Mouse (Mus musculus) stomach, postnatal 0 days (tissue): ENCODE measurements around the gene Mboat7. TPM values are rescaled to one million over a fixed set of nuclear protein-coding genes. Genes with fewer than 3 reads are reported as not detected.
"Not testable (repeated sequence)": the region's sequence is repeated elsewhere in the genome, so short reads cannot be mapped to it uniquely, and the experiment has no call there.

ENCODE experiments used
- ATAC-seq: fragments of 200-750 bp; cut with Nextera tagmentation; 2 replicates; pipeline ENCODE4 v1.8.0; 2017; ENCODE audit not compliant: low FRiP score, low TSS enrichment
- DNase-seq: peaks from one replicate; pipeline ENCODE4 v3.0.0-alpha.2; 2016; ENCODE audit warnings: low spot score
- H3K27ac ChIP-seq: fragments of 300-500 bp; sonication (generic); replicated peaks from 2 replicates; pipeline ENCODE4 v1.5.1; 2014; ENCODE audit warnings: mild to moderate bottlenecking, control low read depth
- H3K27me3 ChIP-seq: fragments of 300-500 bp; sonication (generic); 2 replicates; pipeline ENCODE4 v1.6.1; 2014; ENCODE audit warnings: low read length; ENCODE audit not compliant: control insufficient read depth, insufficient read depth
- H3K36me3 ChIP-seq: fragments of 300-500 bp; sonication (generic); 2 replicates; pipeline ENCODE4 v1.6.1; 2014; ENCODE audit warnings: low read length, mixed read lengths; ENCODE audit not compliant: control insufficient read depth, insufficient read depth
- H3K4me1 ChIP-seq: fragments of 300-500 bp; sonication (generic); replicated peaks from 2 replicates; pipeline ENCODE4 v1.6.1; 2014; ENCODE audit warnings: antibody characterized with exemption; ENCODE audit not compliant: control insufficient read depth, insufficient read depth
- H3K4me2 ChIP-seq: fragments of 300-500 bp; sonication (generic); replicated peaks from 2 replicates; pipeline ENCODE4 v1.6.1; 2014; ENCODE audit warnings: low read depth, mild to moderate bottlenecking, control low read depth, moderate library complexity
- H3K4me3 ChIP-seq: fragments of 300-500 bp; sonication (generic); 2 replicates; pipeline ENCODE4 v1.5.1; 2014; ENCODE audit warnings: low read depth, low read length, control low read depth
- H3K9ac ChIP-seq: fragments of 300-500 bp; sonication (generic); 2 replicates; pipeline ENCODE4 v1.6.1; 2014; ENCODE audit warnings: mild to moderate bottlenecking, low read length, control low read depth, mixed read lengths
- H3K9me3 ChIP-seq: fragments of 300-500 bp; sonication (generic); 2 replicates; pipeline ENCODE4 v1.6.1; 2016; ENCODE audit warnings: low read length; ENCODE audit not compliant: control insufficient read depth
- CTCF ChIP-seq: IDR thresholded peaks from 2 replicates; pipeline ENCODE4 v1.5.1; 2016; ENCODE audit warnings: antibody characterized with exemption, low read depth, mild to moderate bottlenecking, moderate library complexity
- EP300 ChIP-seq: optimal IDR thresholded peaks from 2 replicates; pipeline ENCODE3; 2016; ENCODE audit warnings: antibody characterized with exemption
- WGBS: fragments of 180-500 bp; shearing (Covaris S2); extraction: QIAGEN DNeasy Blood & Tissue Kit; methylation state at CpG from one replicate; pipeline ENCODE4 v1.1.7; 2014; 5-methylcytosine and 5-hydroxymethylcytosine counted together
- polyA plus RNA-seq: library from polyadenylated mRNA; unstranded; fragments of >200 nt; fragmentation: Nextera tagmentation; extraction: Ambion mirVana; gene quantifications from 2 replicates; pipeline ENCODE4 v1.2.1, GENCODE M21; 2015

Gene Mboat7
- polyA plus RNA-seq, 1 experiment from 2014 or later = 27.1 TPM

- peak overlapping the region; percentile 73 for H3K4me2 ChIP-seq
- peak overlapping the region; percentile 19; the same call in 1 of the 2 replicates for H3K27ac ChIP-seq
- DNase-seq = no peak
- H3K9ac ChIP-seq = peak overlapping the region; percentile 82
- peaks cover 8% of the 10 kb centered on the region for H3K36me3 ChIP-seq
- H3K4me1 ChIP-seq = peaks cover 4% of the 10 kb centered on the region; the same call in 1 of the 2 replicates
- no peaks in the 10 kb centered on the region for H3K9me3 ChIP-seq
- H3K27me3 ChIP-seq = no peaks in the 10 kb centered on the region
- TF ChIP-seq CTCF = no peak
- TF ChIP-seq EP300 = no peak
- H3K4me3 ChIP-seq = peak overlapping the region; percentile 63
- ATAC-seq = no peak
- WGBS = 21% methylated on average over 6 of the region's 6 CpGs
Observed at GRCm38 (mm10) chr7:3705911-3706310, 12.6 kb upstream of the Mboat7 start.

GRCm38 (mm10) chr7:3705461-3705860 lies 12.1 kb upstream of the Mboat7 start:
- H3K27ac ChIP-seq, H3K27me3 ChIP-seq, H3K36me3 ChIP-seq, ATAC-seq, H3K4me1 ChIP-seq, H3K9me3 ChIP-seq, DNase-seq: not testable (repeated sequence)
- peak overlapping the region; percentile 63 for H3K4me3 ChIP-seq
- peak overlapping the region; percentile 82 for H3K9ac ChIP-seq
- peak overlapping the region; percentile 73 for H3K4me2 ChIP-seq
- WGBS = 3% methylated on average over 6 of the region's 7 CpGs

GRCm38 (mm10) chr7:3704475-3704874 lies 11.2 kb upstream of the Mboat7 start:
- ATAC-seq = peak; percentile 48
- TF ChIP-seq EP300 (no peak), CTCF (no peak)
- peaks cover 4% of the 10 kb centered on the region; the same call in 1 of the 2 replicates for H3K4me1 ChIP-seq
- peak overlapping the region; percentile 73 for H3K4me2 ChIP-seq
- H3K4me3 ChIP-seq = peak overlapping the region; percentile 63
- H3K36me3 ChIP-seq = peaks cover 10% of the 10 kb centered on the region
- under 1% methylated on average over 20 of the region's 20 CpGs for WGBS
- no peaks in the 10 kb centered on the region for H3K27me3 ChIP-seq
- no peaks in the 10 kb centered on the region for H3K9me3 ChIP-seq
- H3K9ac ChIP-seq = peak overlapping the region; percentile 82
- DNase-seq = peak; percentile 54
- H3K27ac ChIP-seq = peak overlapping the region; percentile 95

- ATAC-seq (peak; percentile 95), DNase-seq (peak; percentile 97)
- no peaks in the 10 kb centered on the region for H3K9me3 ChIP-seq
- peak within 1 kb of the TSS; percentile 95 for H3K27ac ChIP-seq
- no peaks in the 10 kb centered on the region for H3K27me3 ChIP-seq
- H3K4me2 ChIP-seq = peak within 1 kb of the TSS; percentile 73
- WGBS = 2% methylated on average over 42 of the region's 42 CpGs
- H3K4me3 ChIP-seq = peak within 1 kb of the TSS; percentile 63
- peaks cover 4% of the 10 kb centered on the region; the same call in 1 of the 2 replicates for H3K4me1 ChIP-seq
- no peak for TF ChIP-seq EP300
- TF ChIP-seq CTCF = peak; percentile 20; the same call in 1 of the 2 replicates
- H3K36me3 ChIP-seq = peaks cover 10% of the 10 kb centered on the region
- H3K9ac ChIP-seq = peak within 1 kb of the TSS; percentile 82
Observed at GRCm38 (mm10) chr7:3703879-3704441, 10.6 kb upstream of the Mboat7 start, which contains the start of gene Rps9. TSS of gene Rps9 (plus strand) at chr7:3703993.

DNA sequence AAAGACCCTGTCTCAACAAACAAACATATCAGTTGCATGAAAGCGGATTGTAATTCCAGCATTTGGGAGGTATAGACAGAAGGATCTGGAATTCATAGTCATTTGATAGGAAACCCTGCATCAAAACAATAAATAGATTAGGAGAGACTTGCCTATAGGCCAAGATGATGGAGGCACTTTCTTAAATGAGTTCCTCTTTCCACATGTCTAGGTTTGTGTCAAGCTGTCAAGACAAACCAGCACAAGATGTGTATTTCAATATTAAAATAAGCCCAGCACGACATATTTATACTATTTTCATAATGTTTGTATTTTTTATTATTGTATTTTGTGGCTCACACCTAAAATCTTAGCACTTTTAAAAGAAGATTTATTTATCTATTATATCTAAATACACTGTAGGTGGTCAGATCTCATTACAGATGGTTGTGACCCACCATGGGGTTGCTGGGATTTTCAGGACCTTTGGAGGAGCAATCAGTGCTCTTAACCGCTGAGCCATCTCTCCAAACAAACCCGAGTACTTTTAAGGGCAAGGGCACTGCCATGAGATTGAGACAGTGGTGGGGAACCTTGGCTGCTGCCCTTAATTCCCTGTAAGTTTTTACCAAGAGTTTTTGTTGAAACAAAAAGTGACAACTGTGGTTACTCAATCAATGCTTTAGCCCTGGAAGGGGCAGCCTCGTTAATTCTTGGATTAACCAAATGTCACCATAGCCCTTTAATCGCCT lies 10.0 kb upstream of the Mboat7 start:
- Histone ChIP-seq H3K27me3 (no peaks in the 10 kb centered on the region), H3K9ac (peak overlapping the region; percentile 53), H3K4me1 (peaks cover 4% of the 10 kb centered on the region; the same call in 1 of the 2 replicates), H3K36me3 (peaks cover 14% of the 10 kb centered on the region), H3K4me2 (peak overlapping the region; percentile 56), H3K4me3 (peak overlapping the region; percentile 63), H3K27ac (peak overlapping the region; percentile 82), H3K9me3 (no peaks in the 10 kb centered on the region)
- no peak for DNase-seq
- TF ChIP-seq EP300 = no peak
- TF ChIP-seq CTCF = no peak
- 22% methylated on average over 6 of the region's 6 CpGs for WGBS
- peak; percentile 33 for ATAC-seq

- Histone ChIP-seq H3K27me3 (no peaks in the 10 kb centered on the region), H3K4me3 (no peak overlapping the region), H3K27ac (no peak overlapping the region), H3K4me1 (no peaks in the 10 kb centered on the region), H3K9me3 (no peaks in the 10 kb centered on the region), H3K9ac (no peak overlapping the region), H3K36me3 (peaks cover 15% of the 10 kb centered on the region), H3K4me2 (no peak overlapping the region)
- WGBS = 93% methylated on average over 6 of the region's 6 CpGs
- DNase-seq (no peak), ATAC-seq (no peak)
- TF ChIP-seq CTCF (no peak), EP300 (no peak)
Observed at GRCm38 (mm10) chr7:3698471-3698870, 5.1 kb upstream of the Mboat7 start.

GRCm38 (mm10) chr7:3694949-3695305 lies 1.6 kb upstream of the Mboat7 start:
- Histone ChIP-seq H3K27ac (peak overlapping the region; percentile 95), H3K4me3 (peak overlapping the region; percentile 83), H3K9ac (peak overlapping the region; percentile 77), H3K4me2 (peak overlapping the region; percentile 79), H3K36me3 (peaks cover 13% of the 10 kb centered on the region)
- 3% methylated on average over 9 of the region's 9 CpGs for WGBS
- not testable (repeated sequence) for DNase-seq, H3K4me1 ChIP-seq, H3K27me3 ChIP-seq, H3K9me3 ChIP-seq, ATAC-seq
